Mouse (Mus musculus) adrenal gland, postnatal 0 days (tissue): ENCODE measurements around the gene 0610037L13Rik. TPM values are rescaled to one million over a fixed set of nuclear protein-coding genes. Genes with fewer than 3 reads are reported as not detected.

ENCODE experiments used
- polyA plus RNA-seq: library from polyadenylated mRNA; unstranded; fragments of >200 nt; fragmentation: Nextera tagmentation; extraction: Ambion mirVana; gene quantifications from 2 replicates; pipeline ENCODE4 v1.2.1, GENCODE M21; 2015

The 0610037L13Rik gene
- 169 and 190 TPM in 2 replicates for polyA plus RNA-seq

DNA sequence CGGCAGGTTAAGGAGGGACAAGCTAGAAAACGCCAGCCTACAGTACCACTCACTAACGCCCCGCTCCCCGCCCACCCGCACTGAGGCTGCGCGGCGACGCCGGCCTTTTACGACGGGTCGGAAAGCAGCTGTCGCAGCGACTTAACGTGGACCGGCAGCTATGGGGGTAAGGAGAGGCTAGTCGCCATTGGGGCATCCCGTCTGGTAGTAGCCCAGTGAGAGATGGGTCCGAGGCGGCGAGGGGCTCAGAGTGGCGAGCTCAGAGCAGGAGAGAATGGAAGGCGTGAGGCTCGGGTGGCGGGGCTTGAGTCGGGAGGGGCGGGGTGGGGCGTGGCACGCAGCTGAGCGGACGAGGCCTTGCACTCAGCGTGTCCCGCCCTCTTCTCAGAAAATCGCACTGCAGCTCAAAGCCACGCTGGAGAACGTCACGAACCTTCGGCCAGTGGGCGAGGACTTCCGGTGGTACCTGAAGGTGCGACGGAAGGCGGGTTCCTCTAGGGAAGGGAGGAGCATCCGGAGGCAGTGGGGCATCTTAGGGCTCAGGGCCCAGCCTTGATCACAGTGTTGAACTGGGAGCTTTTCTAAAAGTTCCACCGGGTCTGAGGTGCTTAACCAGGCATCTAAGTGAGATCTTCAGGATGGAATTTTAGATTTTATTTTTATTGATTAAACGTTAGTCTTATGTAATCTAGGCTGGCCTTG is at the start of gene 0610037L13Rik:
Gene 0610037L13Rik, plus strand, starts transcription at position 83 of the 702 bp plus-strand sequence.

DNA sequence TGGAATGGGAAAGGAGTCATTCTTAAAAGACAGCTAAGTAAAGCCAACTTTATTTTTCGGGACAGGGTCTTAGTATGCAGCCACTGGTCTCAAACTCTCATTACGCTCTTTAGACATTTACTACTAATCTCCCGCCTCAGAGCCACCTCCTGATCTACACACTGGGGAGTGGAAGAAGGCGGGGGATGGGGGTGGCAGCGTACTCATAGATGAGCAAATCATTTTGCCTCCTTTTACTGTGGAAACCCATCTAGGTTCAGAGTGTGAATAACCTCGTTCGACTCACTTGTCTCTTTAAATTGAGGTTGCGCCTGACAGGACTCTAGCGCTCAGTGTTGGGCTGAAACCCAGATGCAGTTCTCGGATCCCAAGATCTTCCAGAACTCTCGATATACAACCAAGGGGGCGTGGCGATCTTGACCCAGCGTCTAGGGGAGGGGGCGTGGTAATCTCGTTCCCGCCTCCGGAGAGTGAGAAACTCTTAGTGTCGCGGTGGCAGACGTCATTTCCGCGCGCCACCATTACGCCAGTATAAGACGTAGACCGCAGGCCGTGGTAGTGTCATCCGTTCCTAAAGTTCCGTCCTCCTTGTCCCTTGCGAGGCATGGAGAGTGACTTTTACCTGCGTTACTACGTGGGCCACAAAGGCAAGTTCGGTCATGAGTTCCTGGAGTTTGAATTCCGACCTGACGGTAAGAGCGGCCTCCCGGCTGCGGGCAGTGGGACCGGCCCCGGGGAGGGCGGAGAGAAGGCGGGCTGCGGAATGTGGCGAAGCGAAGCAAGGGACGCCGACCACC is 10.2 kb upstream of the 0610037L13Rik start, which contains the start of gene Magoh:
Gene Magoh, plus strand, starts transcription at position 502 of the 797 bp plus-strand sequence.

GRCm38 (mm10) chr4:107923145-107923802 is 33.7 kb downstream of the 0610037L13Rik start, which contains the start of gene Cpt2:
Cpt2 (minus strand) TSS chr4:107923610.

Other genes starting within 250 kb of the 0610037L13Rik start
- gene Dmrtb1, start 205.6 kb upstream of the 0610037L13Rik start, polyA plus RNA-seq: not detected in 2 replicates
- 1.8 and 3.2 TPM in 2 replicates for gene Lrp8, start 87.6 kb upstream of the 0610037L13Rik start, polyA plus RNA-seq
- gene Magoh, start 10.1 kb upstream of the 0610037L13Rik start, polyA plus RNA-seq: 223 and 356 TPM in 2 replicates
- 48.6 and 92.1 TPM in 2 replicates for gene Cpt2, start 33.8 kb downstream of the 0610037L13Rik start, polyA plus RNA-seq
- 0.52 and 0.58 TPM in 2 replicates for gene Slc1a7, start 78.5 kb downstream of the 0610037L13Rik start, polyA plus RNA-seq
- 6.5 and 20.0 TPM in 2 replicates for gene Podn, start 206.6 kb downstream of the 0610037L13Rik start, polyA plus RNA-seq